Mouse (Mus musculus) ES-Bruce4 (cell line): ENCODE data around the gene Dync1li2. TPM values are rescaled to one million over a fixed set of nuclear protein-coding genes. Genes with fewer than 3 reads are reported as not detected.
A peak's percentile ranks its signal among the peaks of the same experiment; 100 is the strongest.

Experiments used
- H3K27ac ChIP-seq: 2 replicates; pipeline ENCODE4 v1.5.1; 2012; ENCODE audit warnings: low read length, inconsistent platforms; ENCODE audit not compliant: insufficient read depth
- H3K27me3 ChIP-seq: 2 replicates; pipeline ENCODE4 v1.6.1; 2012; ENCODE audit warnings: mild to moderate bottlenecking, low read length, inconsistent platforms; ENCODE audit not compliant: control insufficient read depth, poor library complexity, insufficient read depth, severe bottlenecking
- H3K36me3 ChIP-seq: 2 replicates; pipeline ENCODE4 v1.6.1; 2012; ENCODE audit warnings: inconsistent platforms, mild to moderate bottlenecking, low read length, moderate library complexity; ENCODE audit not compliant: control insufficient read depth, poor library complexity, insufficient read depth, severe bottlenecking
- H3K4me1 ChIP-seq: one replicate; pipeline ENCODE4 v1.8.1; 2011; ENCODE audit warnings: low read length; ENCODE audit not compliant: control insufficient read depth, insufficient read depth
- H3K4me3 ChIP-seq: 2 replicates; pipeline ENCODE4 v1.5.1; 2011; ENCODE audit warnings: low read depth, mild to moderate bottlenecking, low read length
- H3K9ac ChIP-seq: 2 replicates; pipeline ENCODE4 v1.6.1; 2012; ENCODE audit warnings: low read depth, mild to moderate bottlenecking, inconsistent platforms; ENCODE audit not compliant: poor library complexity, severe bottlenecking
- H3K9me3 ChIP-seq: replicated peaks from 2 replicates; pipeline ENCODE4 v1.6.1; 2012; ENCODE audit warnings: mild to moderate bottlenecking, low read length, inconsistent platforms; ENCODE audit not compliant: control insufficient read depth, poor library complexity, insufficient read depth, severe bottlenecking
- CTCF ChIP-seq: IDR thresholded peaks from one replicate; pipeline ENCODE4 v1.8.1; 2011; ENCODE audit warnings: low read depth, low read length
- EP300 ChIP-seq: IDR thresholded peaks from 2 replicates; pipeline ENCODE4 v1.6.1; 2011; ENCODE audit warnings: low read depth, low read length; ENCODE audit not compliant: insufficient read depth
- POLR2A ChIP-seq: IDR thresholded peaks from one replicate; pipeline ENCODE4 v1.8.1; 2011; ENCODE audit warnings: low read length; ENCODE audit not compliant: insufficient read depth
- polyA plus RNA-seq: library from polyadenylated mRNA; stranded (reverse); fragments of >200 nt; gene quantifications from 2 replicates; pipeline ENCODE4 v1.2.4, GENCODE M21; 2011; ENCODE audit warnings: low read depth; ENCODE audit not compliant: missing spikeins, insufficient read depth, insufficient read length

The Dync1li2 gene
- polyA plus RNA-seq, 1 experiment, result 43.2 TPM

- no peak overlapping the region for H3K27ac ChIP-seq
- H3K4me3 ChIP-seq, result no peak overlapping the region
- TF ChIP-seq CTCF, result no peak
- TF ChIP-seq POLR2A, result no peak
- no peak for TF ChIP-seq EP300
- H3K36me3 ChIP-seq, result 0 out of 2 replicates have a peak, but pooled peaks cover 2% of the 10 kb centered on the region
- H3K4me1 ChIP-seq, result no peaks in the 10 kb centered on the region
- peaks cover 4% of the 10 kb centered on the region; the same call in 1 of the 2 replicates for H3K9me3 ChIP-seq
- no peaks in the 10 kb centered on the region for H3K27me3 ChIP-seq
- H3K9ac ChIP-seq, result peak overlapping the region; percentile 99
Measured at GRCm38 (mm10) chr8:104393767-104394166, 49.1 kb downstream of the Dync1li2 start.

- 0 out of 2 replicates have a peak, but pooled peaks cover 2% of the 10 kb centered on the region for H3K36me3 ChIP-seq
- H3K4me3 ChIP-seq, result no peak overlapping the region
- H3K9me3 ChIP-seq, result peaks cover 2% of the 10 kb centered on the region; the same call in 1 of the 2 replicates
- H3K4me1 ChIP-seq, result no peaks in the 10 kb centered on the region
- no peaks in the 10 kb centered on the region for H3K27me3 ChIP-seq
- TF ChIP-seq CTCF (no peak), POLR2A (no peak), EP300 (no peak)
- H3K9ac ChIP-seq, result no peak overlapping the region
- H3K27ac ChIP-seq, result no peak overlapping the region
Measured at GRCm38 (mm10) chr8:104393139-104393538, 49.7 kb downstream of the Dync1li2 start.

GRCm38 (mm10) chr8:104390245-104390644 is 52.6 kb downstream of the Dync1li2 start:
- H3K27me3 ChIP-seq, result no peaks in the 10 kb centered on the region

GRCm38 (mm10) chr8:104387980-104388379 is 54.9 kb downstream of the Dync1li2 start:
- H3K9ac ChIP-seq, result no peak overlapping the region
- TF ChIP-seq EP300 (no peak), POLR2A (no peak), CTCF (no peak)
- H3K9me3 ChIP-seq, result no peaks in the 10 kb centered on the region
- no peaks in the 10 kb centered on the region for H3K27me3 ChIP-seq
- H3K4me1 ChIP-seq, result no peaks in the 10 kb centered on the region
- H3K36me3 ChIP-seq, result no peaks in the 10 kb centered on the region
- no peak overlapping the region for H3K4me3 ChIP-seq
- no peak overlapping the region for H3K27ac ChIP-seq

More at GRCm38 (mm10) chr8:104390245-104390644, 52.6 kb downstream of the Dync1li2 start:
- TF ChIP-seq EP300 (no peak), POLR2A (no peak), CTCF (no peak)
- Histone ChIP-seq H3K4me1 (no peaks in the 10 kb centered on the region), H3K36me3 (0 out of 2 replicates have a peak, but pooled peaks cover 2% of the 10 kb centered on the region), H3K4me3 (no peak overlapping the region), H3K9me3 (no peaks in the 10 kb centered on the region), H3K9ac (no peak overlapping the region), H3K27ac (no peak overlapping the region)

- Histone ChIP-seq H3K27ac (no peak overlapping the region), H3K9me3 (no peaks in the 10 kb centered on the region), H3K4me3 (peak overlapping the region; percentile 27; the same call in 1 of the 2 replicates), H3K36me3 (no peaks in the 10 kb centered on the region), H3K4me1 (no peaks in the 10 kb centered on the region), H3K9ac (no peak overlapping the region), H3K27me3 (no peaks in the 10 kb centered on the region)
- TF ChIP-seq POLR2A (no peak), EP300 (no peak), CTCF (no peak)
Measured at GRCm38 (mm10) chr8:104387501-104387900, 55.3 kb downstream of the Dync1li2 start.

- Histone ChIP-seq H3K4me3 (no peak overlapping the region), H3K27me3 (no peaks in the 10 kb centered on the region), H3K9ac (no peak overlapping the region), H3K27ac (no peak overlapping the region), H3K9me3 (no peaks in the 10 kb centered on the region), H3K4me1 (no peaks in the 10 kb centered on the region), H3K36me3 (no peaks in the 10 kb centered on the region)
- TF ChIP-seq POLR2A (no peak), EP300 (no peak), CTCF (no peak)
Measured at GRCm38 (mm10) chr8:104386693-104387092, 56.2 kb downstream of the Dync1li2 start.
